ENCODE assay signal across 10 mouse cellular contexts in the genomic region with DNA sequence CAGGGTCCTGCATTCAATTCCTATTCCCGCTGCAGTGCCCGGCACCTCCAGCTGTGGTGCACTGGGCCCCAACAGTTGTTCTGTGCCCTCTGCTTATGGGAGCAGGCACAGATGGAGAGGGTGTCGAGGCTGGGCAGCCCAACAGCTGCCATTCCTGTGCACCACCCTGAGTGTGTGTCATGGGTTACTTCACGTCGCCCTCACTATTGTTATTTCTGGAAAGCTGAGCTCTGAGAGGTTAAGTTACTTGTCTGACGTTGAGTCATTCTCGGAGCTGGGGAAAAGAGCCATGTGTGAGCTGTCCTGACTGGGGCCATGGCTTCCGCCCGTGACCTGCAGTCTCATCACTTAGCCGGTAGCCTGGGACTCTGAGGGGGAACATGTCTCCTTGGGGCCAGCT. TPM values are rescaled to one million over a fixed set of nuclear protein-coding genes. Genes with fewer than 3 reads are reported as not detected.
A peak's percentile ranks its signal among the peaks of the same experiment; 100 is the strongest.
DNase-seq lines count a peak whose midpoint lies in the region; ATAC-seq and TF ChIP-seq lines count a peak whose summit lies in the region.
"Had no signal": no experiment of that assay in that cellular context is flagged by ENCODE, and none has a peak within 500 bp of the region (broad histone marks: within the 10 kb centered on the region; RNA-seq: fewer than 3 reads in every experiment).

No protein-coding gene starts in this region.

- no peak overlapping the region for H3K4me3 ChIP-seq in embryonic facial prominence, embryonic 11.5 days (ENCODE audit: low read depth, low read length)
- no peak overlapping the region for H3K4me3 ChIP-seq in embryonic facial prominence, embryonic 10.5 days
- H3K4me3 ChIP-seq in heart, adult 2 months, result no peak overlapping the region

- H3K27me3 ChIP-seq in embryonic facial prominence, embryonic 11.5 days (ENCODE audit: control insufficient read depth, insufficient read depth, low read length), result no peaks in the 10 kb centered on the region
- 0 out of 2 replicates have a peak, but pooled peaks cover 10% of the 10 kb centered on the region for H3K27me3 ChIP-seq in embryonic facial prominence, embryonic 10.5 days (replicated peaks; ENCODE audit: low read depth, poor library complexity, severe bottlenecking)
- H3K27me3 ChIP-seq in heart, adult 2 months (ENCODE audit: control insufficient read depth, insufficient read depth, low read length), result no peaks in the 10 kb centered on the region

- H3K4me1 ChIP-seq in embryonic facial prominence, embryonic 11.5 days (ENCODE audit: control insufficient read depth, insufficient read depth, low read length), result no peaks in the 10 kb centered on the region; the same call in 1 of the 2 replicates
- H3K4me1 ChIP-seq in embryonic facial prominence, embryonic 10.5 days, result peaks cover 26% of the 10 kb centered on the region
- peaks cover 5% of the 10 kb centered on the region for H3K4me1 ChIP-seq in heart, adult 2 months (ENCODE audit: control insufficient read depth, insufficient read depth, low read length)

- H3K27ac ChIP-seq in embryonic facial prominence, embryonic 11.5 days (replicated peaks; ENCODE audit: low read depth, low read length), result no peak overlapping the region
- no peak overlapping the region for H3K27ac ChIP-seq in embryonic facial prominence, embryonic 10.5 days (replicated peaks)
- H3K27ac ChIP-seq in heart, adult 2 months, result peak overlapping the region; percentile 48

- no peaks in the 10 kb centered on the region for H3K9me3 ChIP-seq in embryonic facial prominence, embryonic 11.5 days (replicated peaks; ENCODE audit: control insufficient read depth, low read length)
- no peaks in the 10 kb centered on the region for H3K9me3 ChIP-seq in embryonic facial prominence, embryonic 10.5 days

- H3K9ac ChIP-seq in embryonic facial prominence, embryonic 11.5 days (replicated peaks; ENCODE audit: low read length), result no peak overlapping the region; the same call in 1 of the 2 replicates
- no peak overlapping the region for H3K9ac ChIP-seq in heart, adult 2 months (ENCODE audit: low read depth, low read length)

- intact Hi-C loops in heart, adult 2 months (cut with DNase I), result no loop called here

- 0 out of 2 replicates have a peak, but pooled peaks have one; percentile 65 for ATAC-seq in embryonic facial prominence, embryonic 11.5 days (replicated peaks; ENCODE audit: insufficient number of reproducible peaks, low FRiP score, low TSS enrichment, low read depth)
- no peak for ATAC-seq in inflammation-experienced regulatory T-cells, adult 6 months
- ATAC-seq: forebrain, embryonic 14.5 days had no signal

- DNase-seq in embryonic facial prominence, embryonic 11.5 days (ENCODE audit: low spot score), result no peak
- DNase-seq in embryonic facial prominence, embryonic 10.5 days (ENCODE audit: low spot score), result no peak
- peak; percentile 78 for DNase-seq in 3134 (ENCODE audit: extremely low read depth, insufficient read length, low spot score)
- peak in 1 of 2 experiments; percentile 31 for DNase-seq in heart, adult 2 months
- DNase-seq in kidney, postnatal 25 days, result peak; percentile 5 to 49
- no peak for DNase-seq in urinary bladder, adult 2 months (ENCODE audit: low spot score)
- DNase-seq in layer of hippocampus, adult 11-12 months (ENCODE audit: low spot score), result no peak
- DNase-seq: cerebellum, adult 8-10 months had no signal

- WGBS in embryonic facial prominence, embryonic 11.5 days, result 52% methylated on average over 10 of the region's 10 CpGs
- 59% methylated on average over 10 of the region's 10 CpGs for WGBS in embryonic facial prominence, embryonic 10.5 days
- WGBS in heart, adult 2 months, result 65% methylated on average over 10 of the region's 10 CpGs

- no peak overlapping the region for H3K4me2 ChIP-seq in embryonic facial prominence, embryonic 11.5 days (ENCODE audit: low read depth, low read length)

- peak; percentile 17; the same call in 1 of the 2 replicates for TF ChIP-seq CTCF in heart, adult 2 months (IDR thresholded peaks at IDR 0.05)

- no peak for TF ChIP-seq POLR2A in heart, adult 2 months (IDR thresholded peaks at IDR 0.05; ENCODE audit: insufficient read depth, low read depth, low read length)

- H3K36me3 ChIP-seq in embryonic facial prominence, embryonic 11.5 days (replicated peaks; ENCODE audit: control insufficient read depth, insufficient read depth, low read depth, low read length), result no peaks in the 10 kb centered on the region
- H3K36me3 ChIP-seq in embryonic facial prominence, embryonic 10.5 days (replicated peaks), result no peaks in the 10 kb centered on the region
- H3K36me3 ChIP-seq in heart, adult 2 months (ENCODE audit: control insufficient read depth, insufficient read depth, low read length), result no peaks in the 10 kb centered on the region

- H3K79me2 ChIP-seq in heart, adult 2 months (replicated peaks; ENCODE audit: control insufficient read depth, insufficient read depth, low read length), result no peaks in the 10 kb centered on the region

- TF ChIP-seq EP300 in heart, adult 2 months (IDR thresholded peaks at IDR 0.05; ENCODE audit: insufficient read depth, low read depth, low read length), result no peak

RNA-seq across cellular contexts. Expression of gene Doc2b, which starts 17.2 kb away (rescaled TPM):
- polyA plus RNA-seq in embryonic facial prominence, embryonic 11.5 days (2014; fragmentation: Nextera tagmentation; extraction: Ambion mirVana), result 0.46 and 0.74 TPM in 2 replicates
- 0.22 and 0.28 TPM in 2 replicates for polyA plus RNA-seq in embryonic facial prominence, embryonic 10.5 days (2016; fragmentation: Nextera tagmentation; extraction: Ambion mirVana)
- under 1 TPM; 0.52 to 0.61 TPM for total RNA-seq in heart, adult 2 months (2021)
- 0.14 and 0.41 TPM in 2 replicates for polyA plus RNA-seq in heart, adult 2 months (2012; rRNA removed)
- polyA plus RNA-seq in urinary bladder, adult 2 months (2012; rRNA removed), result 0.59 and 0.99 TPM in 2 replicates
- polyA plus RNA-seq in inflammation-experienced regulatory T-cells, adult 6 months (2017; shearing (Covaris generic)), result not detected

Comparison
In these comparisons a context has a peak if more than half of its experiments do, and no peak if none do; other contexts are left out.
1. DNase-seq: peak in 3134 (single experiment) and kidney, postnatal 25 days (2 of 2); none in embryonic facial prominence, embryonic 11.5 days (single experiment), embryonic facial prominence, embryonic 10.5 days (single experiment), urinary bladder, adult 2 months (single experiment) and layer of hippocampus, adult 11-12 months (single experiment).